Mouse (Mus musculus) heart, embryonic 11.5 days (tissue): ENCODE measurements around the gene Calml3. TPM values are rescaled to one million over a fixed set of nuclear protein-coding genes. Genes with fewer than 3 reads are reported as not detected.

Experiments
- ATAC-seq: fragments of 200-750 bp; cut with Nextera tagmentation; replicated peaks from 2 replicates; pipeline ENCODE4 v1.8.0; 2017; ENCODE audit warnings: moderate library complexity; ENCODE audit not compliant: insufficient number of reproducible peaks, low FRiP score, low TSS enrichment
- H3K27ac ChIP-seq: fragments of 300-500 bp; sonication (generic); 2 replicates; pipeline ENCODE4 v1.5.1; 2014; ENCODE audit warnings: mild to moderate bottlenecking, low read depth, low read length
- H3K27me3 ChIP-seq: fragments of 300-500 bp; sonication (generic); 2 replicates; pipeline ENCODE4 v1.6.1; 2014; ENCODE audit warnings: mild to moderate bottlenecking, low read length, mixed read lengths; ENCODE audit not compliant: control insufficient read depth, insufficient read depth
- H3K36me3 ChIP-seq: fragments of 300-500 bp; sonication (generic); 2 replicates; pipeline ENCODE4 v1.6.1; 2014; ENCODE audit warnings: mild to moderate bottlenecking, low read length, moderate library complexity, mixed read lengths; ENCODE audit not compliant: control insufficient read depth, insufficient read depth
- H3K4me1 ChIP-seq: fragments of 300-500 bp; sonication (generic); 2 replicates; pipeline ENCODE4 v1.6.1; 2014; ENCODE audit warnings: low read length; ENCODE audit not compliant: control insufficient read depth, insufficient read depth
- H3K4me2 ChIP-seq: fragments of 300-500 bp; sonication (generic); 2 replicates; pipeline ENCODE4 v1.6.1; 2014; ENCODE audit warnings: mild to moderate bottlenecking, moderate library complexity
- H3K4me3 ChIP-seq: fragments of 300-500 bp; sonication (generic); 2 replicates; pipeline ENCODE4 v1.5.1; 2014; ENCODE audit warnings: low read depth, low read length
- H3K9ac ChIP-seq: fragments of 300-500 bp; sonication (generic); 2 replicates; pipeline ENCODE4 v1.6.1; 2014; ENCODE audit warnings: mild to moderate bottlenecking, low read depth, low read length, moderate library complexity
- H3K9me3 ChIP-seq: fragments of 300-500 bp; sonication (generic); replicated peaks from 2 replicates; pipeline ENCODE4 v1.6.1; 2016; ENCODE audit warnings: low read length; ENCODE audit not compliant: control insufficient read depth
- WGBS: fragments of 180-500 bp; shearing (Covaris S2); extraction: QIAGEN DNeasy Blood & Tissue Kit; methylation state at CpG from one replicate; pipeline ENCODE4 v1.1.7; 2014; ENCODE audit not compliant: insufficient replicate concordance; 5-methylcytosine and 5-hydroxymethylcytosine counted together
- polyA plus RNA-seq: library from polyadenylated mRNA; unstranded; fragments of >200 nt; fragmentation: Nextera tagmentation; extraction: Ambion mirVana; gene quantifications from 2 replicates; pipeline ENCODE4 v1.2.1, GENCODE M21; 2014

Calml3 gene
- polyA plus RNA-seq, 1 experiment from 2014 or later = 0.11 TPM

GRCm38 (mm10) chr13:3768621-3769020 is 35.5 kb downstream of the Calml3 start:
- Histone ChIP-seq H3K27ac (no peak overlapping the region), H3K27me3 (no peaks in the 10 kb centered on the region), H3K9ac (no peak overlapping the region), H3K4me2 (no peak overlapping the region), H3K4me3 (no peak overlapping the region), H3K9me3 (no peaks in the 10 kb centered on the region), H3K4me1 (no peaks in the 10 kb centered on the region; the same call in 1 of the 2 replicates), H3K36me3 (no peaks in the 10 kb centered on the region)
- 57% methylated on average over 3 of the region's 3 CpGs for WGBS
- no peak for ATAC-seq

GRCm38 (mm10) chr13:3767086-3767485 is 37.0 kb downstream of the Calml3 start:
- H3K9ac ChIP-seq = no peak overlapping the region
- no peak overlapping the region for H3K4me3 ChIP-seq
- no peak overlapping the region for H3K4me2 ChIP-seq
- no peaks in the 10 kb centered on the region for H3K36me3 ChIP-seq
- H3K27me3 ChIP-seq = no peaks in the 10 kb centered on the region
- ATAC-seq = no peak
- H3K27ac ChIP-seq = no peak overlapping the region
- no peaks in the 10 kb centered on the region; the same call in 1 of the 2 replicates for H3K4me1 ChIP-seq
- no peaks in the 10 kb centered on the region for H3K9me3 ChIP-seq

GRCm38 (mm10) chr13:3765781-3766180 is 38.3 kb downstream of the Calml3 start:
- H3K36me3 ChIP-seq = no peaks in the 10 kb centered on the region
- H3K9me3 ChIP-seq = no peaks in the 10 kb centered on the region
- no peak overlapping the region for H3K9ac ChIP-seq
- ATAC-seq = no peak
- no peaks in the 10 kb centered on the region for H3K27me3 ChIP-seq
- no peak overlapping the region for H3K27ac ChIP-seq
- 77% methylated on average over 4 of the region's 4 CpGs for WGBS
- no peak overlapping the region for H3K4me2 ChIP-seq
- H3K4me1 ChIP-seq = no peaks in the 10 kb centered on the region; the same call in 1 of the 2 replicates
- H3K4me3 ChIP-seq = no peak overlapping the region

- no peak for ATAC-seq
- Histone ChIP-seq H3K27ac (no peak overlapping the region), H3K4me3 (no peak overlapping the region), H3K9me3 (no peaks in the 10 kb centered on the region), H3K9ac (no peak overlapping the region), H3K36me3 (no peaks in the 10 kb centered on the region), H3K4me1 (no peaks in the 10 kb centered on the region), H3K27me3 (no peaks in the 10 kb centered on the region), H3K4me2 (no peak overlapping the region)
- WGBS = 82% methylated on average over 4 of the region's 4 CpGs
Measured at GRCm38 (mm10) chr13:3761131-3761530, 43.0 kb downstream of the Calml3 start.

- H3K4me1 ChIP-seq = no peaks in the 10 kb centered on the region
- H3K27me3 ChIP-seq = no peaks in the 10 kb centered on the region
- H3K9ac ChIP-seq = no peak overlapping the region
- 88% methylated on average over 2 of the region's 2 CpGs for WGBS
- H3K36me3 ChIP-seq = no peaks in the 10 kb centered on the region
- no peaks in the 10 kb centered on the region for H3K9me3 ChIP-seq
- H3K4me3 ChIP-seq = no peak overlapping the region
- ATAC-seq = no peak
- H3K4me2 ChIP-seq = no peak overlapping the region
- H3K27ac ChIP-seq = no peak overlapping the region
Measured at GRCm38 (mm10) chr13:3758347-3758746, 45.8 kb downstream of the Calml3 start.

GRCm38 (mm10) chr13:3753291-3753690 is 50.8 kb downstream of the Calml3 start:
- Histone ChIP-seq H3K4me2 (no peak overlapping the region), H3K4me1 (no peaks in the 10 kb centered on the region), H3K27ac (no peak overlapping the region), H3K27me3 (no peaks in the 10 kb centered on the region), H3K9me3 (no peaks in the 10 kb centered on the region), H3K36me3 (no peaks in the 10 kb centered on the region), H3K9ac (no peak overlapping the region), H3K4me3 (no peak overlapping the region)
- 88% methylated on average over 2 of the region's 2 CpGs for WGBS
- no peak for ATAC-seq

Other genes with a start within 250 kb of the Calml3 start
- gene Fam208b, start 193.2 kb downstream of the Calml3 start, polyA plus RNA-seq = 14.0 and 16.0 TPM in 2 replicates
- 5.1 and 5.3 TPM in 2 replicates for gene Asb13, start 170.3 kb downstream of the Calml3 start, polyA plus RNA-seq
- gene Calm4, start 33.4 kb upstream of the Calml3 start, polyA plus RNA-seq = not detected in 2 replicates
- gene Calm5, start 49.9 kb upstream of the Calml3 start, polyA plus RNA-seq = not detected in 2 replicates
- 47.9 and 51.8 TPM in 2 replicates for gene Net1, start 113.9 kb upstream of the Calml3 start, polyA plus RNA-seq
- gene Tubal3, start 114.0 kb upstream of the Calml3 start, polyA plus RNA-seq = not detected in 2 replicates
- gene Ucn3, start 141.0 kb upstream of the Calml3 start, polyA plus RNA-seq = not detected in 2 replicates
- gene Akr1c14, start 244.7 kb upstream of the Calml3 start, polyA plus RNA-seq = 1.9 and 2.3 TPM in 2 replicates